In genomic region chr12:16893656-16894395, GRCm38 (mm10) we compare ENCODE assay signal across 8 mouse cellular contexts. TPM values are rescaled to one million over a fixed set of nuclear protein-coding genes. Genes with fewer than 3 reads are reported as not detected.
DNase-seq lines count a peak whose midpoint lies in the region; ATAC-seq and TF ChIP-seq lines count a peak whose summit lies in the region.

No protein-coding gene starts in this region.

- H3K27ac ChIP-seq in kidney, embryonic 14.5 days (ENCODE audit: low read depth, low read length): peak overlapping the region; percentile 95
- peak overlapping the region; percentile 98 for H3K27ac ChIP-seq in heart, postnatal 0 days (ENCODE audit: low read depth)
- H3K27ac ChIP-seq in lung, embryonic 14.5 days (ENCODE audit: low read depth): peak overlapping the region; percentile 99
- peak overlapping the region; percentile 74 for H3K27ac ChIP-seq in olfactory bulb, adult 2 months (ENCODE audit: insufficient read depth, low read depth, low read length)

- H3K4me1 ChIP-seq in kidney, embryonic 14.5 days (ENCODE audit: control insufficient read depth, insufficient read depth, low read length): peaks cover 9% of the 10 kb centered on the region; the same call in 1 of the 2 replicates
- H3K4me1 ChIP-seq in heart, postnatal 0 days (ENCODE audit: control insufficient read depth, insufficient read depth): peaks cover 16% of the 10 kb centered on the region
- H3K4me1 ChIP-seq in lung, embryonic 14.5 days (ENCODE audit: insufficient read depth): peaks cover 14% of the 10 kb centered on the region
- peaks cover 3% of the 10 kb centered on the region; the same call in 1 of the 2 replicates for H3K4me1 ChIP-seq in olfactory bulb, adult 2 months (ENCODE audit: control insufficient read depth, insufficient read depth, low read length)

- WGBS in kidney, embryonic 14.5 days: 2% methylated on average over 18 of the region's 18 CpGs
- WGBS in heart, postnatal 0 days: 7% methylated on average over 18 of the region's 18 CpGs
- WGBS in lung, embryonic 14.5 days: 3% methylated on average over 18 of the region's 18 CpGs
- 13% methylated on average over 18 of the region's 18 CpGs for WGBS in olfactory bulb, adult 2 months

- H3K9me3 ChIP-seq in kidney, embryonic 14.5 days (ENCODE audit: control insufficient read depth, low read length): no peaks in the 10 kb centered on the region
- no peaks in the 10 kb centered on the region for H3K9me3 ChIP-seq in heart, postnatal 0 days (replicated peaks; ENCODE audit: control insufficient read depth, low read length)
- no peaks in the 10 kb centered on the region for H3K9me3 ChIP-seq in lung, embryonic 14.5 days (ENCODE audit: low read depth, low read length)

- peak overlapping the region; percentile 93 for H3K4me3 ChIP-seq in kidney, embryonic 14.5 days (ENCODE audit: low read length)
- H3K4me3 ChIP-seq in heart, postnatal 0 days (ENCODE audit: low read depth, low read length): peak overlapping the region; percentile 92
- H3K4me3 ChIP-seq in lung, embryonic 14.5 days (ENCODE audit: low read depth, low read length): peak overlapping the region; percentile 92
- H3K4me3 ChIP-seq in olfactory bulb, adult 2 months (ENCODE audit: insufficient read depth, low read depth, low read length): peak overlapping the region; percentile 84

- TF ChIP-seq EP300 in heart, postnatal 0 days (IDR thresholded peaks at IDR 0.05; ENCODE audit: low read depth): no peak

- ATAC-seq in kidney, embryonic 14.5 days (ENCODE audit: low FRiP score, low TSS enrichment): no peak; the same call in 1 of the 2 replicates
- ATAC-seq in heart, postnatal 0 days (ENCODE audit: insufficient read depth, low read depth): peak; percentile 22
- ATAC-seq in lung, embryonic 14.5 days (ENCODE audit: insufficient read depth): no peak

- no peak for TF ChIP-seq CTCF in heart, postnatal 0 days (IDR thresholded peaks at IDR 0.05; ENCODE audit: low read depth)
- TF ChIP-seq CTCF in lung, embryonic 14.5 days (IDR thresholded peaks at IDR 0.05; ENCODE audit: low read depth): no peak
- no peak for TF ChIP-seq CTCF in olfactory bulb, adult 2 months (IDR thresholded peaks at IDR 0.05; ENCODE audit: insufficient read depth, low read depth, low read length)

- peak overlapping the region; percentile 93 for H3K9ac ChIP-seq in kidney, embryonic 14.5 days (ENCODE audit: low read depth, low read length)
- H3K9ac ChIP-seq in heart, postnatal 0 days (replicated peaks; ENCODE audit: low read depth, low read length): peak overlapping the region; percentile 98
- H3K9ac ChIP-seq in lung, embryonic 14.5 days: peak overlapping the region; percentile 94

- no peak for DNase-seq in kidney, adult 18-20 months
- DNase-seq in adipocyte (ENCODE audit: low spot score): peak; percentile 91
- DNase-seq in heart, postnatal 0 days (ENCODE audit: low spot score): peak; percentile 67
- DNase-seq in lung, embryonic 14.5 days: peak; percentile 73
- no peak for DNase-seq in layer of hippocampus, adult 9-10 months (ENCODE audit: low spot score)
- no peak for DNase-seq in adrenal gland, postnatal 10 days

- H3K36me3 ChIP-seq in kidney, embryonic 14.5 days (ENCODE audit: control insufficient read depth, insufficient read depth, low read length): no peaks in the 10 kb centered on the region
- no peaks in the 10 kb centered on the region for H3K36me3 ChIP-seq in heart, postnatal 0 days (replicated peaks; ENCODE audit: control insufficient read depth, insufficient read depth, low read length)
- H3K36me3 ChIP-seq in lung, embryonic 14.5 days (ENCODE audit: insufficient read depth): no peaks in the 10 kb centered on the region

- no peaks in the 10 kb centered on the region for H3K27me3 ChIP-seq in kidney, embryonic 14.5 days (ENCODE audit: control insufficient read depth, insufficient read depth, low read length)
- H3K27me3 ChIP-seq in heart, postnatal 0 days (ENCODE audit: control insufficient read depth, insufficient read depth, low read length): no peaks in the 10 kb centered on the region
- no peaks in the 10 kb centered on the region for H3K27me3 ChIP-seq in lung, embryonic 14.5 days (ENCODE audit: insufficient read depth, low read length)

- H3K4me2 ChIP-seq in kidney, embryonic 14.5 days (replicated peaks; ENCODE audit: low read depth, low read length): peak overlapping the region; percentile 60
- H3K4me2 ChIP-seq in heart, postnatal 0 days (ENCODE audit: low read depth, low read length): peak overlapping the region; percentile 73
- H3K4me2 ChIP-seq in lung, embryonic 14.5 days: peak overlapping the region; percentile 92

- no peak for TF ChIP-seq POLR2A in olfactory bulb, adult 2 months (IDR thresholded peaks at IDR 0.05; ENCODE audit: insufficient read depth, low read depth, low read length)

RNA-seq across cellular contexts. Expression of gene Rock2, which starts 0.9 kb away (rescaled TPM):
- polyA plus RNA-seq in kidney, embryonic 14.5 days (2014; fragmentation: Nextera tagmentation; extraction: Ambion mirVana): 17.4 and 22.3 TPM in 2 replicates
- 49.2 and 50.6 TPM in 2 replicates for total RNA-seq in heart, postnatal 0 days (2014; rRNA removed; ENCODE audit: low replicate concordance)
- polyA plus RNA-seq in heart, postnatal 0 days (2015; fragmentation: Nextera tagmentation; extraction: Ambion mirVana): 22.8 and 24.6 TPM in 2 replicates
- polyA plus RNA-seq in lung, embryonic 14.5 days (2014; fragmentation: Nextera tagmentation; extraction: Ambion mirVana): 22.6 and 23.2 TPM in 2 replicates
- 111 TPM in 1 of 2 replicates, not detected in the other for polyA plus RNA-seq in olfactory bulb, adult 2 months (2012; ENCODE audit: insufficient read depth, insufficient read length, low replicate concordance, missing spikeins)
- 10 to 100 TPM; 49.0 to 67.2 TPM for total RNA-seq in adrenal gland, postnatal 10 days (2021)

Comparison
In these comparisons a context has a peak if more than half of its experiments do, and no peak if none do; other contexts are left out.
1. DNase-seq: peak in adipocyte (single experiment), heart, postnatal 0 days (single experiment) and lung, embryonic 14.5 days (single experiment); none in kidney, adult 18-20 months (single experiment), layer of hippocampus, adult 9-10 months (single experiment) and adrenal gland, postnatal 10 days (single experiment).
2. Peak in every context shown above with its lines, with median percentiles within 50 percentile points of each other: H3K27ac ChIP-seq, H3K4me2 ChIP-seq, H3K4me3 ChIP-seq and H3K9ac ChIP-seq.